Mouse (Mus musculus) hindbrain, embryonic 10.5 days (tissue): ENCODE measurements around the gene Trap1. TPM values are rescaled to one million over a fixed set of nuclear protein-coding genes. Genes with fewer than 3 reads are reported as not detected.
"Not testable (repeated sequence)": the region's sequence is repeated elsewhere in the genome, so short reads cannot be mapped to it uniquely, and the experiment has no call there.

Source experiments
- DNase-seq: peaks from one replicate; pipeline ENCODE4 v3.0.0-alpha.2; 2017; ENCODE audit warnings: low spot score
- H3K27ac ChIP-seq: fragments of 300-500 bp; sonication (generic); 2 replicates; pipeline ENCODE4 v1.5.1; 2016; ENCODE audit warnings: mild to moderate bottlenecking, moderate library complexity
- H3K27me3 ChIP-seq: fragments of 300-500 bp; sonication (generic); 2 replicates; pipeline ENCODE4 v1.6.1; 2016; ENCODE audit warnings: mild to moderate bottlenecking; ENCODE audit not compliant: poor library complexity, insufficient read depth, severe bottlenecking
- H3K36me3 ChIP-seq: fragments of 300-500 bp; sonication (generic); 2 replicates; pipeline ENCODE4 v1.6.1; 2016; ENCODE audit warnings: mild to moderate bottlenecking, moderate library complexity
- H3K4me1 ChIP-seq: fragments of 300-500 bp; sonication (generic); replicated peaks from 2 replicates; pipeline ENCODE4 v1.6.1; 2016; ENCODE audit warnings: mild to moderate bottlenecking
- H3K4me3 ChIP-seq: fragments of 300-500 bp; sonication (generic); 2 replicates; pipeline ENCODE4 v1.5.1; 2016; ENCODE audit warnings: mild to moderate bottlenecking, moderate library complexity
- H3K9me3 ChIP-seq: fragments of 300-500 bp; sonication (generic); 2 replicates; pipeline ENCODE4 v1.6.1; 2016; ENCODE audit warnings: mild to moderate bottlenecking, moderate library complexity
- WGBS: fragments of 180-500 bp; shearing (Covaris S2); methylation state at CpG from one replicate; pipeline ENCODE4 v1.1.7; 2016; 5-methylcytosine and 5-hydroxymethylcytosine counted together
- polyA plus RNA-seq: library from polyadenylated mRNA; unstranded; fragments of >200 nt; fragmentation: Nextera tagmentation; extraction: Ambion mirVana; gene quantifications from 2 replicates; pipeline ENCODE4 v1.2.1, GENCODE M21; 2016

Trap1 gene
- 83.9 and 90.0 TPM in 2 replicates for polyA plus RNA-seq

DNA sequence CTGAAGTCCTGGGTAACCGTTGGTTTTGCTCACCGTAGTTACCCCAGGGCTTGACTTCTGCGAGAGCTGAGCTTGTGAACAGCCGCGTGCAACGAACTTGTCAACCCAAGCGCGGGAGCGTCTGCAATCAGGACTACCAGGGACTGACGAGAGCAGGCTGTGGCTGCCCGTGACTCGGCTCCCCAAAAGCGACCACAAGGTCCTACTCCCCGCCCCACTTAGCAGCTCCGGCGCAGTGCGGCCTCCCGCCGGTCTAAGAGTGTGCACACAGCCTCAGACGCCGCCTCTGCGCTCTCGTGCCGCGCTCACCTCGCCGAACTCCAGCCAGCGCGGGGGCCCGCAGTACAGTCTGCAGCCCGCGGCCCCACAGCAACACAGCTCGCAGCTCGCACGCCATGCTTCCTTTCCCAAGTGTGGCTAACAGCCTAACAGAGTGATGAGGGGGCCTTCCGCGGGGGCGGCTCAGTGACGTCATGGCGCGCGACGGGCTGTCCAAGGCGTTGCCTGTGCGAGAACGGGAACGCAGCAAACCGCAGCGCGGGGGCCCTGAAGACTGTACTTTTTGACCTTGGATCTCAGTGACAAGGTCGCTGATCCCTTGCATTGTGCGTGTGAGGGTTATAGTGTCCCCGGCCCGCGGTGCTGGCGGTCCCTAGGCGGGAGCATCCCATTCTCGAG lies at the start of gene Trap1:
Gene Trap1, minus strand, starts transcription at position 444 of the 678 bp plus-strand sequence.
- H3K4me1 ChIP-seq: peaks cover 11% of the 10 kb centered on the region
- no peaks in the 10 kb centered on the region for H3K9me3 ChIP-seq
- WGBS: under 1% methylated on average over 58 of the region's 58 CpGs
- DNase-seq: peak; percentile 91
- peak within 1 kb of the TSS; percentile 92 for H3K27ac ChIP-seq
- H3K4me3 ChIP-seq: peak within 1 kb of the TSS; percentile 79
- no peaks in the 10 kb centered on the region for H3K27me3 ChIP-seq
- peaks cover 19% of the 10 kb centered on the region for H3K36me3 ChIP-seq

DNA sequence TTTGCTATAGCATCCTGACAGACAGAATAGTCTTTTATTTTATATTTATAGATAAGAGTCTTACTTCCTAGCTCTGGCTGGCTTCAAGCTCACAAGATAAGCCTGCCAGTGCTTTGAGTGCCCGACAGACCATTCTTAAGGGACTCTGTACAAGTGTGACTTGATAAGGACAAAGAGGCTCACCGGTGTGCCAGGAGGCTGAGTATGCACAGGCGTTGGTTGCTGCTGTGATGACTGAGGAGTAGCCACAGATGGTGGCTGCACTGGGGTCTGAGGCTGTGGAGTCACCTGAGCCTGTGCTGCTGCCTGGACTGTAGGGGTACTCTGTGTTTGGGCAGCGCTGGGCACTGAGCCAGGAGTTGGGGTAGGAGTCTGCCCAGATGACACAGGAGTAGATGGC lies 39.4 kb upstream of the Trap1 start:
- DNase-seq: no peak
- WGBS: 96% methylated on average over 4 of the region's 4 CpGs
- Histone ChIP-seq H3K4me3 (no peak overlapping the region), H3K9me3 (no peaks in the 10 kb centered on the region), H3K27me3 (no peaks in the 10 kb centered on the region), H3K36me3 (peaks cover 100% of the 10 kb centered on the region), H3K27ac (no peak overlapping the region), H3K4me1 (no peaks in the 10 kb centered on the region)

DNA sequence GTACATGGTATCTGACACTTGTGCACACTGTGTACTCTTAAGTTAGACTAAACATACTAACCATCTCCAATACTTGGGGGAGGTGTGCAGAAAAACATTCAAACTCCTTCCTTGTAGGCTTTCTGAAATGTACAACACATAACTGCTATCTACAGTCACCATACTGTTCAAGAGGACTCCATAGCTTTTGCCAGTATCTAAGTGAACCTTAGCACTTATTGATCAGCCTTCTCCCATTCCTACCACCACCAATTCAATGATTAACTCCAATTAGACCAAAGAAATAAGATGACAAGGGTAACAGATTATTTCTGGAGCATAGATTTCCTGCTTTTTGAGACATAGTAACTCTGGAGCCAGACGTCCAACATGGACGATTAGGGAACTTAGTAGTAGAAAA lies 22.7 kb upstream of the Trap1 start:
- H3K36me3 ChIP-seq: peaks cover 83% of the 10 kb centered on the region
- H3K9me3 ChIP-seq: no peaks in the 10 kb centered on the region
- WGBS: 93% methylated on average over 2 of the region's 2 CpGs
- H3K4me1 ChIP-seq: no peaks in the 10 kb centered on the region
- no peaks in the 10 kb centered on the region for H3K27me3 ChIP-seq
- no peak for DNase-seq
- no peak overlapping the region for H3K4me3 ChIP-seq
- H3K27ac ChIP-seq: no peak overlapping the region

DNA sequence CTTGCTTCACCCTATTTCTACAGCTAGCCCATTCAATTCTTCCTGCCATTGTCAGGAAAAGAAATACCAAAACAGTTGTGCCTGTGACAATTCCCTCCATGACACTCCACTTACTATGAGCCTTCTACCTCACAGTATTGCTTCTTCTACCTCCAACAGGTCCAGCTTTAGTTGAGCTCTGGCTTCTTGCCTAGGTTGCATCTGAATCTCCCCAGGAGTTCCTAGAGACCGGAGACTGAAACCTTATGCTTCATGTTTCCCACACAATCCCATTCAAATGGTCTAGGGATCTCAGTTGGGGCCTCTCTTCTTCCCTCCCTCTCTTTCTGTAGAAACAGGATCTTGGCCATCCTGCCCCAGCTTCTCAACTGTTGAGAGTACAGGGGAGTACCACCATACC lies 19.9 kb upstream of the Trap1 start:
- no peaks in the 10 kb centered on the region for H3K9me3 ChIP-seq
- WGBS: 98% methylated on average over 1 of the region's 1 CpGs
- H3K27me3 ChIP-seq: no peaks in the 10 kb centered on the region
- H3K27ac ChIP-seq: no peak overlapping the region
- H3K4me3 ChIP-seq: no peak overlapping the region
- H3K36me3 ChIP-seq: peaks cover 92% of the 10 kb centered on the region
- H3K4me1 ChIP-seq: no peaks in the 10 kb centered on the region
- no peak for DNase-seq

DNA sequence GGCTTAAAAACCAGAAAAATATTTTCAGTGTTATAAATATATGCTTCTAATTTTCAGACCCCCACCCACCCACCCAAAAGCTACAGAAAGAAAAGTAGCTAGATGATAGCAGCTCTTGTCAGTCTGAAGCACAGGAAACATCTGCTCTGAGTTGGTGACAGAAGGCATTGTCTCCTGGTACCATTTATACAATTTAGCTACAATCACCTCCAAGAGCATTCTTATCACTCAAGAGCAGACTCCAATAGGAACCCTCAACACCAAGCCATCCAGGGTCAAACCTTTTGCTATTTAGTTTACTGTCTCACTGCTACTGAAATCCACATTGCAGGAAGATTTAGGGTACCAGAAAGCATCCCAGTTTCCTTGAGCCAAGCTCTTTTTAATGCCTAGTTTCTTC lies 19.3 kb upstream of the Trap1 start:
- H3K27ac ChIP-seq: no peak overlapping the region
- no peaks in the 10 kb centered on the region for H3K4me1 ChIP-seq
- H3K4me3 ChIP-seq: no peak overlapping the region
- no peaks in the 10 kb centered on the region for H3K9me3 ChIP-seq
- peaks cover 96% of the 10 kb centered on the region for H3K36me3 ChIP-seq
- no peak for DNase-seq
- no peaks in the 10 kb centered on the region for H3K27me3 ChIP-seq

DNA sequence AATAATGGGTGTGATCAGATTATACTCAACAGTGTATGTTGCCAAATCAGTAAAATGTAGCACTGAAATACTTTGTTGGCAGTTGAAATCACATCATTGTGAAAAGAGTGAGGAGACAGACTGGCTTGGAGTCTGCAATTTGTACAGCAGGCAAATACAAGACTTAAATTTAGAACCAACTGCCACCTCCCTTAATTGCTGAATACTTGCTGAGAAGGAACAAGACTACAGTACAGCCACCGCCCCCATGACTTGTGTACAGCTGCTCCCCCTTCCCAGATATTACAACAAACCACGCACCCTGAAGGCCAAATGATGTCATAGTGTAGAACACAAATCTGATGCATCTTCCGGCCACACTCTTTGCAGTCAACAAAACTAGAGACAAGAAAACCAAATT lies 18.5 kb upstream of the Trap1 start:
- no peak for DNase-seq
- Histone ChIP-seq H3K27me3 (no peaks in the 10 kb centered on the region), H3K4me3 (no peak overlapping the region), H3K9me3 (no peaks in the 10 kb centered on the region), H3K36me3 (peaks cover 96% of the 10 kb centered on the region), H3K4me1 (no peaks in the 10 kb centered on the region), H3K27ac (no peak overlapping the region)
- WGBS: 96% methylated on average over 3 of the region's 3 CpGs

DNA sequence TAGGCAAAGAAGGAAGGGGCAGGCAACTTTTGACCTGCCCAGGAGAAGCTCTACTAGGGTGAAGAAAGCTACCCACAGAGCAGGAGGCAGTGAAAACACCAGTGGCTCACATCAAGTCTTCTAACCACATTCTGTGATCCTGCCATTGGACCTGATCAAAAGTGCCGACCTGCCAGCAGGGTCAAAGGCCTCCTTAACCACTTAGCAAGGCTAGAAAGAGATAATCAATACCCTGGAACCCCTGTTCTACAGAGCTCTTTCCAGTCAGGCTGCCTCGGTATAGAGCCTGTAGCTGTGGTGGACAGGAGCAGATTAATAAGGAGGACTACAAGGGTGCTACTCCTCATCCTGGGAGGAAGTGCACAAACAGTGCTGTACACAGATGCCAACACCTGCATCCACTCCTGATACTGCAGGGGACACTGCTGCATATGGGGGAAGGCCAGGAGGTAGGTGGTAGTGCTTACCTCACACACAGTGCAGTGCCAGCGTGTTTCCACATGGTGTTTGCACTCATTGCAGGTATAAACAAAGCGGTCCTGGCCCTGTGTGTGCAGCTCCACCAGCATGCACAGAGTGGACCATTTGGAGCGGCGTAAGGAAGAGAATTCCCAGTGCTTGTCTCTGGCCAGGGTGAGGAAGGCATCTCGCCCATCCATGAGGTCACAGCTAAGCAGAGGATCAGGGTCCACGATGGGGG lies 9.7 kb upstream of the Trap1 start:
- 95% methylated on average over 8 of the region's 8 CpGs for WGBS

DNA sequence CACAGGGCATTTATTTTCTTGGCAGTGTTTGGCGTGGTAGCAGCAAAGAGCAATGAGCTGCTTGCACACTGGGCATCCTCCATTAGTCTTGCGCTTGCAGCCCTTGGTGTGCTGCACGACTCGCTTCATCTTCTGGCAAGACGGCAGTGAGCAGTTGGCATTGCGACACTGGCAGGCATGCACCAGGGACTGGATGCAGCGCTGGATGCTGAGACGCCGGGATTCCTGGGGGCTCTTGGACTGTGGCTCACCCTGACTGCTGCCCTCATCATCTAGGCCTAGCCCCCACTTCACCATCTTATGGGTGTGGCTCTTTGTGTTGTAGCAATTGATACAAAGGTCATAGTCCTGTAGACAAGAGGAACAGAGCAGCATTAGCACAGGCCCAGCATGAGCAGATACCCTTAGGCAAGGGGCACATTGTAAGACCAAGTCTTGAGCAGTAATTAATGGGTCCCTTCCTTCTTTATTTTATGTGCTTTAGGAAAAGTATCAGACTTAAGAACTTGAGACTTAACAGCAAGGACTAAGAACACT lies 8.3 kb upstream of the Trap1 start:
- Histone ChIP-seq H3K36me3 (peaks cover 94% of the 10 kb centered on the region), H3K4me3 (no peak overlapping the region), H3K9me3 (no peaks in the 10 kb centered on the region), H3K27me3 (no peaks in the 10 kb centered on the region), H3K27ac (no peak overlapping the region), H3K4me1 (no peaks in the 10 kb centered on the region)
- WGBS: 97% methylated on average over 9 of the region's 9 CpGs
- DNase-seq: no peak

More for the DNA sequence above, 9.7 kb upstream of the Trap1 start:
- peaks cover 99% of the 10 kb centered on the region for H3K36me3 ChIP-seq
- no peak overlapping the region for H3K4me3 ChIP-seq
- DNase-seq: no peak
- H3K4me1 ChIP-seq: no peaks in the 10 kb centered on the region
- H3K27me3 ChIP-seq: no peaks in the 10 kb centered on the region
- no peaks in the 10 kb centered on the region for H3K9me3 ChIP-seq
- no peak overlapping the region for H3K27ac ChIP-seq

DNA sequence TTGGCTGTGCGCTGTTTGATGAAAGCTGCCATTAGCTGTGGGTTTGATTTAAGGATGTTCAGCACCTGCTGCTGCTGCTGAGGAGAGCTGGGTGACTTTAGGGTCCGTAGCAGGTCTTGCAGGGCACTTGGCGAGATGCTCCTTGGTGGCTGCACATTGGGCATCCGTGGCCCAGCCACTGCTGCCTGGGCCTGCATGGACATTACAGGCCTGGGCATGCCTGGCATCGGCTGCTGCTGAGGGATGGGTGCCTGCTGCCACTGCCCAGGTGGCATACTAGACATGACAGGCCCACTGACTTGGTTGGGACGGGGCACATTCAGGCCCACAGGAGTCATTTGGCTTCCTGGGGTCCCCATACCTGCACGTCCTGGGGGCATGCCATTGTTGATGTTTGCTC lies 7.4 kb upstream of the Trap1 start:
- 94% methylated on average over 7 of the region's 7 CpGs for WGBS
- no peak overlapping the region for H3K27ac ChIP-seq
- H3K27me3 ChIP-seq: no peaks in the 10 kb centered on the region
- H3K4me1 ChIP-seq: no peaks in the 10 kb centered on the region
- peaks cover 85% of the 10 kb centered on the region for H3K36me3 ChIP-seq
- no peaks in the 10 kb centered on the region for H3K9me3 ChIP-seq
- no peak overlapping the region for H3K4me3 ChIP-seq
- DNase-seq: no peak

DNA sequence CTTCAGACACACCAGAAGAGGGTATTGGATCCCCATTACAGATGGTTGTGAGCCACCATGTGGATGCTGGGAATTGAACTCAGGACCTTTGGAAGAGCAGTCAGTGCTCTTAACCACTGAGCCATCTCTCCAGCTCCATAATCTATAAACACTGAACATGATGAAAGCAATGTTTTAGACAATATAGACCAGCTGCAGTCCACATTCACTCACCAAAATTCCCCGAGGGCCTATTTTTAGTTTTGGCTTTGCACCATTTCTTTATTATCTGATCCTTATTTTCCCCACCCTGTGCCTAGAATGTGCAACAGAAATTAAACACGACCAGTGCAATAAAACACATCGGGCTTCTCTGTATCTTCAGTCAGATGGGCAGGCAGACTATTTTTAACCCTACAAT lies 2.8 kb upstream of the Trap1 start:
- not testable (repeated sequence) for H3K9me3 ChIP-seq, H3K27ac ChIP-seq, DNase-seq, H3K27me3 ChIP-seq, H3K4me3 ChIP-seq
- peaks cover 39% of the 10 kb centered on the region for H3K36me3 ChIP-seq
- 81% methylated on average over 3 of the region's 3 CpGs for WGBS
- peaks cover 11% of the 10 kb centered on the region for H3K4me1 ChIP-seq

DNA sequence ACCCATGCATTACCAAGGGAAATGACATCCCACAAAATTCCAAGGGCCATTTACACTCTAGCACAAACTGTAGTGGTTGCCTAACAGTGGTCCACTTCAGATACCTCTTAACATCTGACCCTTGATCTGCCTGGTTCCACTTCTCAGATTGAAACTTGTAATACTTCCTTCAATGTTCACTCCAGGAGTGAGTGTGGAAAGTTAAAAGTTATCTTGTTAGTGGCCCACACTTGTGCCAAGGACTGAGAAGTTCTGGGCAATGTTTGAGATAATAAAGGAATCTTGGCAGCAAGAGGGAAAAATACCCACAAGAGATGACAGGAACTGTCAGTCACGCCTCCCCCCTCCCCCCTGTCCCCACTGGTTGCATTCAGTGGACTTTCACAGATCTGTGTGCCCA lies 2.0 kb upstream of the Trap1 start:
- Histone ChIP-seq H3K4me1 (peaks cover 11% of the 10 kb centered on the region), H3K27ac (no peak overlapping the region), H3K9me3 (no peaks in the 10 kb centered on the region), H3K36me3 (peaks cover 31% of the 10 kb centered on the region), H3K4me3 (no peak overlapping the region), H3K27me3 (no peaks in the 10 kb centered on the region)
- DNase-seq: no peak
- 68% methylated on average over 1 of the region's 1 CpGs for WGBS

DNA sequence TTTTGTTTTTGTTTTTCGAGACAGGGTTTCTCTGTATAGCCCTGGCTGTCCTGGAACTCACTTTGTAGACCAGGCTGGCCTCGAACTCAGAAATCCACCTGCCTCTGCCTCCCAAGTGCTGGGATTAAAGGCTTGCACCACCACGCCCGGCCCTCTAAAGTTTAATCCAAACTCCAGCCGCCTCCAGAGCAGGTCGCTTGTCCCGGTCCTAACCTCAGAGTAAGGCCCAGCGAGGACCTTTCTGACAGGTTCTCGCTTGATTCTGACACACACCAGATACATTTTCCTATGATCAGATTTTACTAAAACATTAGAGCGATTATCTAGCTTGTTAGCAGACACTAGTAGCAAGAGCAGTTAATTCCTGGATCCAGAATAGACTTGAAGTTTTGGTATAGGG lies 675 bp upstream of the Trap1 start:
- DNase-seq: not testable (repeated sequence)

DNA sequence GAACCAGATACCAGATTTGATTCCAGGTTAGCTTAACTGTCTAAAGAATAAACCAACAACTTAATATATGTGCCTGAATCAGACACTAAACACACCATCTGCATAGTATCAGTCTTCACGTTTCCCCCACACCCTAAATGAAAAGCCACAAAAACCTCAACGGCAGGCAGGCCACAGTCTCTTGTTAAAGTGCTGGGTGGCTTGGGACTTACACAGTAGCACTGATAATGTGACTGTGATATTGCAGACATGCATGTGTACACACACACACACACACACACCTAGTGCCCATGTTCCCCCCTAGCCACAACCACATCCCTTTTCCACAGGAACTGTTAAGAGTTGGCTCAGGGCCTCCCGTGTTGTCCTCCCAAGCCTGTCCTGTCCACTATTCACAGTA lies 2.8 kb downstream of the Trap1 start:
- no peak overlapping the region for H3K4me3 ChIP-seq
- no peak for DNase-seq
- H3K27ac ChIP-seq: no peak overlapping the region
- 80% methylated on average over 3 of the region's 3 CpGs for WGBS
- H3K4me1 ChIP-seq: peaks cover 11% of the 10 kb centered on the region
- H3K9me3 ChIP-seq: no peaks in the 10 kb centered on the region
- H3K27me3 ChIP-seq: no peaks in the 10 kb centered on the region
- H3K36me3 ChIP-seq: peaks cover 8% of the 10 kb centered on the region

More for the DNA sequence above, 675 bp upstream of the Trap1 start:
- peaks cover 23% of the 10 kb centered on the region for H3K36me3 ChIP-seq
- peaks cover 11% of the 10 kb centered on the region for H3K4me1 ChIP-seq
- not testable (repeated sequence) for H3K9me3 ChIP-seq, H3K27me3 ChIP-seq
- H3K27ac ChIP-seq: peak overlapping the region; percentile 92; the same call in 1 of the 2 replicates
- H3K4me3 ChIP-seq: peak overlapping the region; percentile 79
- WGBS: 74% methylated on average over 10 of the region's 10 CpGs
